Mouse (Mus musculus) embryo, embryonic 10.5 days (tissue): ENCODE measurements at regions not wholly inside any gene's neighbourhood (a gene's known extent, or its start where the extent isn't known, plus 50 kb on each side); places are given as distances from the start of the nearest gene placed in this dataset.
A peak's percentile ranks its signal among the peaks of the same experiment; 100 is the strongest.
"Not testable (repeated sequence)": the region's sequence is repeated elsewhere in the genome, so short reads cannot be mapped to it uniquely, and the experiment has no call there.

Experiments used
- DNase-seq: peaks from one replicate; pipeline ENCODE4 v3.0.0-alpha.2; 2015; ENCODE audit warnings: low spot score

GRCm38 (mm10) chr16:77851206-77852065 is 249.5 kb upstream of the Gm11146 start:
- DNase-seq: no peak

GRCm38 (mm10) chr16:77835767-77836166 is 233.9 kb upstream of the Gm11146 start:
- DNase-seq: no peak

GRCm38 (mm10) chr16:77827322-77828117 is 225.6 kb upstream of the Gm11146 start:
- no peak for DNase-seq

- no peak for DNase-seq
Observed at GRCm38 (mm10) chr16:77799709-77800108, 197.8 kb upstream of the Gm11146 start.

GRCm38 (mm10) chr16:77796926-77797325 is 195.0 kb upstream of the Gm11146 start:
- no peak for DNase-seq

GRCm38 (mm10) chr16:77789652-77790051 is 187.8 kb upstream of the Gm11146 start:
- DNase-seq: no peak

- no peak for DNase-seq
Observed at GRCm38 (mm10) chr16:77789206-77789605, 187.3 kb upstream of the Gm11146 start.

- no peak for DNase-seq
Observed at GRCm38 (mm10) chr16:77788781-77789150, 186.9 kb upstream of the Gm11146 start.

GRCm38 (mm10) chr16:77788041-77788780 is 186.3 kb upstream of the Gm11146 start:
- DNase-seq: peak; percentile 68

- no peak for DNase-seq
Observed at GRCm38 (mm10) chr16:77787025-77787424, 185.1 kb upstream of the Gm11146 start.

- DNase-seq: no peak
Observed at GRCm38 (mm10) chr16:77779019-77779418, 177.1 kb upstream of the Gm11146 start.

- DNase-seq: no peak
Observed at GRCm38 (mm10) chr16:77772075-77772474, 170.2 kb upstream of the Gm11146 start.

- no peak for DNase-seq
Observed at GRCm38 (mm10) chr16:77760926-77761347, 159.0 kb upstream of the Gm11146 start.

GRCm38 (mm10) chr16:77760479-77760878 is 158.6 kb upstream of the Gm11146 start:
- DNase-seq: no peak

GRCm38 (mm10) chr16:77759997-77760396 is 158.1 kb upstream of the Gm11146 start:
- DNase-seq: peak; percentile 14

GRCm38 (mm10) chr16:77754882-77755281 is 153.0 kb upstream of the Gm11146 start:
- no peak for DNase-seq

- DNase-seq: no peak
Observed at GRCm38 (mm10) chr16:77749474-77749873, 147.6 kb upstream of the Gm11146 start.

GRCm38 (mm10) chr16:77743838-77744237 is 141.9 kb upstream of the Gm11146 start:
- no peak for DNase-seq

- no peak for DNase-seq
Observed at GRCm38 (mm10) chr16:77738821-77739220, 136.9 kb upstream of the Gm11146 start.

GRCm38 (mm10) chr16:77719377-77719776 is 117.5 kb upstream of the Gm11146 start:
- DNase-seq: no peak

- DNase-seq: not testable (repeated sequence)
Observed at GRCm38 (mm10) chr16:77717766-77718165, 115.9 kb upstream of the Gm11146 start.

- no peak for DNase-seq
Observed at GRCm38 (mm10) chr16:77704726-77705125, 102.8 kb upstream of the Gm11146 start.
